Mouse (Mus musculus) neutrophil, adult 5-6 weeks (primary cell): ENCODE measurements around the gene Adam17. TPM values are rescaled to one million over a fixed set of nuclear protein-coding genes. Genes with fewer than 3 reads are reported as not detected.

Source experiments
- ATAC-seq: fragments of 151-379, 151-347 bp; 2 replicates; pipeline ENCODE4 v1.8.0; 2017; ENCODE audit warnings: mild to moderate bottlenecking, moderate TSS enrichment; ENCODE audit not compliant: insufficient number of reproducible peaks, poor library complexity, low FRiP score, severe bottlenecking; ENCODE audit errors: extremely low read depth
- total RNA-seq: library from RNA; stranded (forward); fragments of 200-1000 nt; gene quantifications from 2 replicates; pipeline ENCODE4 v1.2.3, GENCODE M21; 2017

Gene Adam17
- total RNA-seq, 1 experiment from 2014 or later = 74.3 TPM

GRCm38 (mm10) chr12:21284761-21285441 lies 88.5 kb downstream of the Adam17 start, which contains the start of gene Cpsf3:
Gene Cpsf3 (plus strand): TSS chr12:21285391.
- no peak for ATAC-seq

- ATAC-seq = no peak
These were observed 96.0 kb downstream of the Adam17 start for GRCm38 (mm10) chr12:21277352-21277864.

GRCm38 (mm10) chr12:21274446-21274845 lies 99.0 kb downstream of the Adam17 start:
- no peak for ATAC-seq

Other genes with a start within 250 kb of the Adam17 start
- 112 and 118 TPM in 2 replicates for gene Cpsf3, start 88.2 kb downstream of the Adam17 start, total RNA-seq
- gene Itgb1bp1, start 87.3 kb downstream of the Adam17 start, total RNA-seq = 41.5 and 53.4 TPM in 2 replicates
- gene Iah1, start 57.2 kb downstream of the Adam17 start, total RNA-seq = 23.6 and 27.0 TPM in 2 replicates
- 93.1 and 98.3 TPM in 2 replicates for gene Ywhaq, start 44.0 kb upstream of the Adam17 start, total RNA-seq